Mouse (Mus musculus): Measurements from ENCODE around the gene Herc3.

DNA sequence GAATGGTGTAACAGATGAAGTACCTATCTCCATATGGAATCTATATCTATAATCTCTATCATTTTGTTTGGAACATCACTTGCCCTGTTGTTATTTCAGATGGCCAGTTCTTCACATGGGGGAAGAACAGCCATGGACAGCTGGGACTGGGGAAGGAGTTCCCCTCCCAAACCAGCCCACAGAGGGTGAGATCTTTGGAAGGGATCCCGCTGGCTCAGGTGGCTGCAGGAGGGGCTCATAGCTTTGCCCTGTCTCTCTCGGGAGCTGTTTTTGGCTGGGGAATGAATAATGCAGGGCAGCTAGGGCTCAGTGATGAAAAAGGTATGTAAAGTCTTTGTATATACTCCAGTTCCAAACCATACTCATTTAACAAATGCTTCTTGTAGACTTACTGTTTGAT, 25.2 kb downstream of the Herc3 start:
- TF ChIP-seq CTCF (IDR thresholded peaks at IDR 0.05; ENCODE audit: borderline replicate concordance, insufficient read depth, low read depth, low read length), result no peak
- no peak for TF ChIP-seq POLR2A (IDR thresholded peaks at IDR 0.05; ENCODE audit: borderline replicate concordance, insufficient read depth, low read length)
